Mouse (Mus musculus) kidney, embryonic 16.5 days (tissue): ENCODE results near the gene Hist2h2aa1. TPM values are rescaled to one million over a fixed set of nuclear protein-coding genes. Genes with fewer than 3 reads are reported as not detected.
"Not testable (repeated sequence)": the region's sequence is repeated elsewhere in the genome, so short reads cannot be mapped to it uniquely, and the experiment has no call there.

ENCODE experiments used
- ATAC-seq: fragments of 200-750 bp; cut with Nextera tagmentation; 2 replicates; pipeline ENCODE4 v1.8.0; 2017; ENCODE audit warnings: moderate TSS enrichment; ENCODE audit not compliant: low FRiP score, low TSS enrichment
- H3K27ac ChIP-seq: fragments of 300-500 bp; sonication (generic); 2 replicates; pipeline ENCODE4 v1.5.1; 2014; ENCODE audit warnings: low read length
- H3K27me3 ChIP-seq: fragments of 300-500 bp; sonication (generic); 2 replicates; pipeline ENCODE4 v1.6.1; 2014; ENCODE audit warnings: low read length, control low read depth, mixed read lengths; ENCODE audit not compliant: insufficient read depth
- H3K36me3 ChIP-seq: fragments of 300-500 bp; sonication (generic); 2 replicates; pipeline ENCODE4 v1.6.1; 2014; ENCODE audit warnings: low read length, control low read depth, mixed read lengths; ENCODE audit not compliant: insufficient read depth
- H3K4me1 ChIP-seq: fragments of 300-500 bp; sonication (generic); 2 replicates; pipeline ENCODE4 v1.6.1; 2014; ENCODE audit warnings: low read length, control low read depth, mixed read lengths; ENCODE audit not compliant: insufficient read depth
- H3K4me2 ChIP-seq: fragments of 300-500 bp; sonication (generic); replicated peaks from 2 replicates; pipeline ENCODE4 v1.6.1; 2014; ENCODE audit warnings: low read depth, low read length
- H3K4me3 ChIP-seq: fragments of 300-500 bp; sonication (generic); 2 replicates; pipeline ENCODE4 v1.5.1; 2014; ENCODE audit warnings: mild to moderate bottlenecking, low read length
- H3K9ac ChIP-seq: fragments of 300-500 bp; sonication (generic); replicated peaks from 2 replicates; pipeline ENCODE4 v1.6.1; 2014; ENCODE audit warnings: low read length
- H3K9me3 ChIP-seq: fragments of 300-500 bp; sonication (generic); 2 replicates; pipeline ENCODE4 v1.6.1; 2016; ENCODE audit warnings: low read length, control low read depth
- WGBS: fragments of 180-500 bp; shearing (Covaris S2); extraction: QIAGEN DNeasy Blood & Tissue Kit; methylation state at CpG from one replicate; pipeline ENCODE4 v1.1.7; 2014; 5-methylcytosine and 5-hydroxymethylcytosine counted together
- polyA plus RNA-seq: library from polyadenylated mRNA; unstranded; fragments of >200 nt; fragmentation: Nextera tagmentation; extraction: Ambion mirVana; gene quantifications from 2 replicates; pipeline ENCODE4 v1.2.1, GENCODE M21; 2015

The Hist2h2aa1 gene
- 12.9 and 14.2 TPM in 2 replicates for polyA plus RNA-seq

DNA sequence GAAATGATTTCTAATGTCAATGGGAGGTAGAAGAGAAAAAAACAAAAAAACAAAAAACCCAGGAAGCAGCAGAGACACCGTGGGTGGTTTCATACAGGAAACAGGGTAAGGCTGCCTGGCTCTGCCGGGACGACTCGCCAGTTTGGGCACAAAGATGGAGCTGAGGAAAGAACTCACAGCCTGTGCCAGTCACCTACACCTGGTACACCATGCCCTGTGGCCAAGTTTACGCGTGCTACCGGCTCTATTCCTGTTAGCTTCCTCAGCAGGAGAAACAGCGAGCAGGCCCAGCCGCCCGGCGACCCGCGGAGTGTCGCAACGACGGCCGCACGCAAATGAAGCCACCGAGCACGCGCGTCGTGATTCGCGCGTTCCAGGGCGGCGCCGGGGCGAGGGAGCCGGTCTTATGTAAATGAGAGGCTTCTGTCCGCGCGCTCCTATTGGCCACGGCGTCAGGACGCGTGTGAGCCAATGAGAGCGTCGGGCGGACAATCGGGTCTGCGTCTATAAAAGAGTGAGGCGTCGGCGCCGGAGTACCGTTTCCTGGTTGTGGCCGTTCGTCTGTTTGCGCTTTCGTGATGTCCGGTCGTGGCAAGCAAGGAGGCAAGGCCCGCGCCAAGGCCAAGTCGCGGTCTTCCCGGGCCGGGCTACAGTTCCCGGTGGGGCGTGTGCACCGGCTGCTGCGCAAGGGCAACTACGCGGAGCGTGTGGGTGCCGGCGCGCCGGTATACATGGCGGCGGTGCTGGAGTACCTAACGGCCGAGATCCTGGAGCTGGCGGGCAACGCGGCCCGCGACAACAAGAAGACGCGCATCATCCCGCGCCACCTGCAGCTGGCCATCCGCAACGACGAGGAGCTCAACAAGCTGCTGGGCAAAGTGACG lies at the start of gene Hist2h2aa1:
TSS of gene Hist2h2aa1 (plus strand) at position 495 of the 884 bp plus-strand sequence.
- H3K4me1 ChIP-seq, result peaks cover 39% of the 10 kb centered on the region
- H3K27me3 ChIP-seq, H3K36me3 ChIP-seq, H3K9me3 ChIP-seq: not testable (repeated sequence)
- peak within 1 kb of the TSS; percentile 63 for H3K4me2 ChIP-seq
- peak; percentile 87 for ATAC-seq
- H3K27ac ChIP-seq, result peak within 1 kb of the TSS; percentile 99
- under 1% methylated on average over 23 of the region's 88 CpGs for WGBS
- H3K4me3 ChIP-seq, result peak within 1 kb of the TSS; percentile 60
- peak within 1 kb of the TSS; percentile 87 for H3K9ac ChIP-seq

DNA sequence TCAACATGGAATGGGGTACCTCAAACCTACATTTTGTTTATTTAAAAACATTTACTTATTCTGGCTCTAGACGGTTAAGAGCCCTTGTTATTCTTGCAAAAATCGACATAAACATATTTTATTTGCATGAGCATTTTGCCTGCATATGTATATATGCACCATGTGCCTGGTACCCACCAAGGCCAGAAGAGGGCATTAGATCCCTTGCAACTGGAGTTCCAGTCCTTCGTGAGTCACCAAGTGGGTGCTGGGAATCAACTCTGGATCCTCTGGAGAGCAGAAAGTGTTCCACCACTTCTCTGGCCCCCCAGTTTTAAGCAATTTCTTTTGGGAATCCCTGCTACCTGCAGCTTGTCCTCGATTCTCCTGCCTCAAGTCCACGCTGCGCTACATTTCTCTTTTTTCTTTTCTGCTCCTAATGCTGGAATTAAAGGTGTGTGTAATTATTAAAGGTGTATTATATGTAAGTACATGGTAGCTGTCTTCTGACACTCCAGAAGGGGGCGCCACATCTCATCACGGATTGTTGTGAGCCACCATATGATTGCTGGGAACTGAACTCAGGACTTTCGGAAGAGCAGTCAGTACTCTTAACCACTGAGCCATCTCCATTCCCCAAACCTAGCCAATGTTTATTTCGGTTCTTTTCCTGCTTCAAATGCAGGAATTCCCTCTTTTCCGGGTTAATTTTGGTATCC lies 49.5 kb upstream of the Hist2h2aa1 start:
- Histone ChIP-seq H3K36me3 (peaks cover 4% of the 10 kb centered on the region; the same call in 1 of the 2 replicates), H3K27me3 (no peaks in the 10 kb centered on the region), H3K9me3 (peaks cover 4% of the 10 kb centered on the region; the same call in 1 of the 2 replicates), H3K4me1 (peaks cover 12% of the 10 kb centered on the region), H3K9ac (no peak overlapping the region), H3K4me2 (no peak overlapping the region), H3K4me3 (no peak overlapping the region), H3K27ac (no peak overlapping the region)
- WGBS, result 92% methylated on average over 11 of the region's 11 CpGs
- no peak for ATAC-seq

DNA sequence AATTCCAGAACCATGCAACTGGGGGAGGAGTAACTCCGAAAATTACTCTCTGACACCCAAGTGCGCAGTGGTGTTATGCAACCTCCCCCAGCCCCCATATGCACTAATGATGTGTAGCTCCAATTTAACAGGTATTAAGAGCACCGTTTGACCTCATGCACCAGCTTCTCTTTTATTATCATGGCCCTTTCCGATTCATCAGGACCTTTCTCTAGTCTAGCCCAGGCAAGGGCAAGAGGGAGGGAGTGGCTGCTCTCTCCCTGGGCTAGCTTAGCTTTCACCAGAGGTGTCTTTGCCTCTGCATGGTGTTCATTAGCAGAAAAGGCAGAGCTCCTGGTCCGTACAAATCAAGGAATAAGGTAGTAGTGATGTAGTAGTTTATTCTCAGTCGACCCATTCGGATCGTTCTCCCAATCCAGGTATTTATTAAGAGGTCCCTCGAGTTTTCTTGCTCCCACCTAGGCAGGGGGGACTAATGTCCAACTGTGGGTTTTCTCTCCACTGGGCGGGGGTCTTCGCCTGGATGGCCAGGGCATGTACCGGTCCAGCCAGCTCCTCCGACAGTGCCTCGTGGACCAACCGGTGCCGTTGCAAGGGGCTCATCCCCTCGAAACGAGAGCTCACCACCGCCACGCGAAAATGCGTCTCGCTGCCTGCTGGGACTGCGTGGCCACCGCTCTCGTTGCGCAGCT lies 48.7 kb upstream of the Hist2h2aa1 start:
- ATAC-seq, result peak; percentile 49; the same call in 1 of the 2 replicates
- WGBS, result 16% methylated on average over 27 of the region's 27 CpGs
- Histone ChIP-seq H3K4me1 (peaks cover 12% of the 10 kb centered on the region), H3K36me3 (peaks cover 4% of the 10 kb centered on the region; the same call in 1 of the 2 replicates), H3K27ac (peak overlapping the region; percentile 92), H3K4me2 (peak overlapping the region; percentile 95), H3K9ac (peak overlapping the region; percentile 91), H3K4me3 (peak overlapping the region; percentile 83), H3K9me3 (peaks cover 4% of the 10 kb centered on the region; the same call in 1 of the 2 replicates), H3K27me3 (no peaks in the 10 kb centered on the region)

DNA sequence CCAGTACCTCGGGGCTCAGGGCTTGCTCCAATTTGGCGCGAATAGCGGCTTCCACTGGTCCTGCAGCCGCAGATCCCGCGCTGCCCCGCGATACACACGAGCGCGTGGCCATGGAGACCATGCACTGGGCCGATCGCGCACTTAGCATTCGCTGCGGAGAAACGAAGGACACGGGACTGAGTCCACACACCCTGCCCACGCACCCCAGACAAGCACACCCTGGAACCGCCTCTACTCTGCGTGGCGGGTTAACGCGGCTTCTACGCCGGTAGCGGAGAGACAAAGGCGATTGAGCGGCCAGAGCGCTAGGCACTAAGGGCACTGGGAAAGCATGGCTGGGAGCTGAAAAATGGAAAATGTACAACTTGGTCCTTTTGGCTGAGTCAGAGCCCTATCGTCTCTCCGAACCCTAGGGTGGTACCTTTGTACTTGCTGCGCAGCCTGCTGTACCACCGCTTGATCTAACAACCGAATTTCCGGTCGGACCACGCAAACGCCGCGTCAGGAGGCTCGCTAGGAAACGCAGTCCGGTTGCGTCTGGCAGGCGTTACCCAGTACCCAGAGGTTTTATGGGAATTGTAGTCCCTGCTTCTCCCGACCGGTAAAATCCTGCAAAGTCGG lies 48.1 kb upstream of the Hist2h2aa1 start:
- Histone ChIP-seq H3K27me3 (no peaks in the 10 kb centered on the region), H3K4me3 (peak overlapping the region; percentile 83), H3K4me1 (peaks cover 12% of the 10 kb centered on the region), H3K27ac (peak overlapping the region; percentile 92), H3K4me2 (peak overlapping the region; percentile 95), H3K36me3 (peaks cover 4% of the 10 kb centered on the region; the same call in 1 of the 2 replicates), H3K9me3 (peaks cover 4% of the 10 kb centered on the region; the same call in 1 of the 2 replicates), H3K9ac (peak overlapping the region; percentile 91)
- under 1% methylated on average over 50 of the region's 50 CpGs for WGBS
- peak; percentile 93 for ATAC-seq

DNA sequence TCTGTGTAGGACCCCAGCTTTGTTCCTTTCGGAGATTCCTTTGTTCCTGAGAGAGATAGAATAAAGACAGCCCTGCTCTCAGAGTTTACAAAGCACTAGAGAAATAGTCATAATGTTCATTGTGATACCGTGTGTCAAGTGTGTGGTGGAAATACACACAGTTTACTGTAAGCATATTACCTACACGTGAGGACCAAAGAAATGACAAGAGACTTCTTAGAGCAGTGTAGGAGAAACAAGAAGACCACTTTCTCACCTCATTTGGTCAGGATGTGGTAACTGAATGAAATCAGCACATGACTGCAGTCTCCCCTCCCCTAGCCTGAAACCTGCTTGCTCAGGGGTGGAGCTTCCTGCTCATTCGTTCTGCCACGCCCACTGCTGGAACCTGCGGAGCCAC lies 47.1 kb upstream of the Hist2h2aa1 start:
- H3K36me3 ChIP-seq, result peaks cover 4% of the 10 kb centered on the region; the same call in 1 of the 2 replicates
- H3K9ac ChIP-seq, result peak overlapping the region; percentile 91
- peak; percentile 50 for ATAC-seq
- peaks cover 12% of the 10 kb centered on the region for H3K4me1 ChIP-seq
- peaks cover 4% of the 10 kb centered on the region; the same call in 1 of the 2 replicates for H3K9me3 ChIP-seq
- H3K4me2 ChIP-seq, result peak overlapping the region; percentile 95
- no peak overlapping the region for H3K27ac ChIP-seq
- peak overlapping the region; percentile 83 for H3K4me3 ChIP-seq
- 2% methylated on average over 6 of the region's 6 CpGs for WGBS
- no peaks in the 10 kb centered on the region for H3K27me3 ChIP-seq

DNA sequence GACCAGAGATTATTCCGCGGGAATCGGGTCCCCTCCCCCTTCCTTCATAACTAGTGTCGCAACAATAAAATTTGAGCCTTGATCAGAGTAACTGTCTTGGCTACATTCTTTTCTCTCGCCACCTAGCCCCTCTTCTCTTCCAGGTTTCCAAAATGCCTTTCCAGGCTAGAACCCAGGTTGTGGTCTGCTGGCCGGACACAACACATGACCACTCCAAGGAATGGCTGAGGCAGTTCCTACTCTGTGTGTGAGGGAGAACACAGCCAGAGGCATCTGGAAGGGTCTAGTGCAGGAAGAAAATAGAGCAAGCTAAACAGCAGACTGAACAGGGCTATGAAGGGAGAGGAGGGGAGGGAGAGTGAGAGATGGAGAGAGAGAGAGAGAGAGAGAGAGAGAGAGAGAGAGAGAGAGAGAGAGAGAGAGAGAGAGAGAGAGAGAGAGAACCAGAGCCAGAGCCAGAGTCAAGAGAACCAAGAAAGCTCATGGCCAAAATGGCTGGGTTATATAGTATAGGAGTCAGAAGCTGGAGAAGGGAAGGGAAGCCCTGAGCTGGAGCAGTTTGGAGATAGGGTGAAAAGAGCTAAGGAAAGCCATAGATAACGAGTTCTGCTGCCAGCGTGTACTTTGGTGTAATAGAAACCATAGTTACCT lies 46.6 kb upstream of the Hist2h2aa1 start:
- not testable (repeated sequence) for H3K27ac ChIP-seq, H3K9ac ChIP-seq, H3K4me3 ChIP-seq, H3K9me3 ChIP-seq, ATAC-seq, H3K36me3 ChIP-seq, H3K27me3 ChIP-seq
- H3K4me2 ChIP-seq, result peak overlapping the region; percentile 95
- peaks cover 12% of the 10 kb centered on the region for H3K4me1 ChIP-seq
- 34% methylated on average over 6 of the region's 8 CpGs for WGBS

DNA sequence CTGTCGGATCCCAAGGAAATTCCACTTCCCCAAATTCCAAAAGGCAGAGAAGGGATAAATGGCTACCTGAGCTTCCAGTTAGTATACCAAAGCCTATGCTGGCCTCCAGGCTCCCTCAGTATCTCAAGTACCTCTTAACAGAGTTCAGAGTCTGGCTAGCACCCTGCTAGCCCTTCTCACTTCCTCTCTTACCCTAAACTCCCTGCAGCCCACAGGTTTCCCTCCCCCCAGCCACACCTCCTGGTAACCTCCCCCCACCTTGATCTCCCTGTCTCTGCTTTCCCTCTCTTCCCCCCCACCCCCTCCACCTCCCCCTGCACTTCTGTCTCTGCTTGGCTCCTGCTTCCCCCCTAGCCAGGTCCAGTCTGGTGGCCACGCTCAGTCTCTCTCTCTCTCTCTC lies 45.6 kb upstream of the Hist2h2aa1 start:
- H3K4me1 ChIP-seq, result peaks cover 12% of the 10 kb centered on the region
- H3K27ac ChIP-seq, result no peak overlapping the region
- no peaks in the 10 kb centered on the region for H3K27me3 ChIP-seq
- no peak for ATAC-seq
- H3K9me3 ChIP-seq, result peaks cover 4% of the 10 kb centered on the region; the same call in 1 of the 2 replicates
- H3K9ac ChIP-seq, result no peak overlapping the region
- 45% methylated on average over 2 of the region's 2 CpGs for WGBS
- peaks cover 4% of the 10 kb centered on the region; the same call in 1 of the 2 replicates for H3K36me3 ChIP-seq
- no peak overlapping the region for H3K4me3 ChIP-seq
- H3K4me2 ChIP-seq, result no peak overlapping the region

DNA sequence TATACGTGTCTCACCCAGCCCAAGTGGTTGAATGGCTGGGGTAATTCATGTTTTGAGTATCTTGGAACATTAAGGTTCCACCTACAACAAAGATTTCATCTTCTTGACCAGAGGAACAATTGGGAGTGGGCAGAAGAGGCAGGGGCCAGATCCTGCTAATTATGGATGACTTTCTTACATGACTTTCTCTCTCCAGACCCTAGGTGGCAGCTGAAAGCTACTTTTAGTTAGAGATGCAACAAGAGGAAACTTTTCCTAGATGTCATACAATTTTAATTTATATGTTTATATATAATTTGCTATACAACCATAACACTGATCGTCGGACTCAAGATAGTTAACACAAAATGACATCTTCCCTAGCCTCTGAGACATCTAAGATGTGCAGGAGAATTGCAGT lies 37.5 kb upstream of the Hist2h2aa1 start:
- no peak overlapping the region for H3K9ac ChIP-seq
- WGBS, result 79% methylated on average over 3 of the region's 3 CpGs
- no peak overlapping the region for H3K4me2 ChIP-seq
- 0 out of 2 replicates have a peak, but pooled peaks cover 5% of the 10 kb centered on the region for H3K27me3 ChIP-seq
- ATAC-seq, result no peak
- H3K4me3 ChIP-seq, result no peak overlapping the region
- peaks cover 3% of the 10 kb centered on the region; the same call in 1 of the 2 replicates for H3K4me1 ChIP-seq
- H3K9me3 ChIP-seq, result no peaks in the 10 kb centered on the region
- H3K36me3 ChIP-seq, result no peaks in the 10 kb centered on the region
- H3K27ac ChIP-seq, result no peak overlapping the region
